Mouse (Mus musculus): ENCODE results near the gene Ablim2.

DNA sequence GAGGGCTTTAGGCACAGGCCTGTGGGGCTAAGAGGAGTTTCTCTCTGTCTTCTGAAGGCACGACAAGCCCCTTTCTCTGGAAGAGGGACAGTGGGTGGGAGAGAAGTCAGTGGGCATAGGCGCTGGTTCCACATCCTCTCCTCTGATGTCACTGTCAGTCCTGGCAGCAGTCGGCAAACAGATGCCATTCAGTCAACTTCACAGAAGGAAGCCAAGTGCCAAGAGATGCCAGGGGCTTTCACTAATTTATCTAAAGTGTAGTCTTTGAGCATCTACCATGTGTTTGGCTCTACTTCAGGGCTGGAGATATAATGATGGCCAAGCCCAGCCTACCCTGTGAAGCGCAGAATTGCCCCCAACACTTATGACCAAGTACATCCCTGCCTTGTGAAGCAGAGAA is 95.8 kb downstream of the Ablim2 start:
- no peak for TF ChIP-seq CTCF (IDR thresholded peaks at IDR 0.05; ENCODE audit: extremely low read depth, insufficient read depth, insufficient read length, insufficient replicate concordance)
- TF ChIP-seq POLR2A (IDR thresholded peaks at IDR 0.05; ENCODE audit: low read depth, low read length) = no peak

Measured in spleen, adult 2 months (tissue).